Mouse (Mus musculus): Measurements from ENCODE around the gene Nt5c3b. TPM values are rescaled to one million over a fixed set of nuclear protein-coding genes. Genes with fewer than 3 reads are reported as not detected.

The Nt5c3b gene
- polyA plus RNA-seq, 1 experiment from 2014 or later: 127 TPM

- no peak overlapping the region for H3K9ac ChIP-seq (ENCODE audit: low read depth, low read length)
- H3K27me3 ChIP-seq (replicated peaks; ENCODE audit: control insufficient read depth, insufficient read depth, low read length): no peaks in the 10 kb centered on the region
- no peak overlapping the region for H3K4me3 ChIP-seq (ENCODE audit: low read length)
- no peak overlapping the region for H3K27ac ChIP-seq (ENCODE audit: low read depth, low read length)
- no peak overlapping the region for H3K4me2 ChIP-seq (ENCODE audit: low read length)
- ATAC-seq: no peak
- no peaks in the 10 kb centered on the region for H3K9me3 ChIP-seq (ENCODE audit: control insufficient read depth, low read length)
- peaks cover 5% of the 10 kb centered on the region; the same call in 1 of the 2 replicates for H3K4me1 ChIP-seq (ENCODE audit: control insufficient read depth, insufficient read depth, low read depth, low read length)
- 79% methylated on average over 5 of the region's 5 CpGs for WGBS
- peaks cover 4% of the 10 kb centered on the region; the same call in 1 of the 2 replicates for H3K36me3 ChIP-seq (ENCODE audit: control insufficient read depth, insufficient read depth, low read length)
Measured at GRCm38 (mm10) chr11:100406995-100407705, 34.5 kb downstream of the Nt5c3b start.

- H3K36me3 ChIP-seq (ENCODE audit: control insufficient read depth, insufficient read depth, low read length): peaks cover 4% of the 10 kb centered on the region; the same call in 1 of the 2 replicates
- no peaks in the 10 kb centered on the region for H3K27me3 ChIP-seq (replicated peaks; ENCODE audit: control insufficient read depth, insufficient read depth, low read length)
- H3K9ac ChIP-seq (ENCODE audit: low read depth, low read length): no peak overlapping the region
- no peak overlapping the region for H3K27ac ChIP-seq (ENCODE audit: low read depth, low read length)
- H3K9me3 ChIP-seq (ENCODE audit: control insufficient read depth, low read length): no peaks in the 10 kb centered on the region
- ATAC-seq: no peak
- H3K4me2 ChIP-seq (ENCODE audit: low read length): no peak overlapping the region
- no peak overlapping the region for H3K4me3 ChIP-seq (ENCODE audit: low read length)
- H3K4me1 ChIP-seq (ENCODE audit: control insufficient read depth, insufficient read depth, low read depth, low read length): no peaks in the 10 kb centered on the region
- WGBS: 82% methylated on average over 8 of the region's 8 CpGs
Measured at GRCm38 (mm10) chr11:100406273-100406672, 35.3 kb downstream of the Nt5c3b start.

DNA sequence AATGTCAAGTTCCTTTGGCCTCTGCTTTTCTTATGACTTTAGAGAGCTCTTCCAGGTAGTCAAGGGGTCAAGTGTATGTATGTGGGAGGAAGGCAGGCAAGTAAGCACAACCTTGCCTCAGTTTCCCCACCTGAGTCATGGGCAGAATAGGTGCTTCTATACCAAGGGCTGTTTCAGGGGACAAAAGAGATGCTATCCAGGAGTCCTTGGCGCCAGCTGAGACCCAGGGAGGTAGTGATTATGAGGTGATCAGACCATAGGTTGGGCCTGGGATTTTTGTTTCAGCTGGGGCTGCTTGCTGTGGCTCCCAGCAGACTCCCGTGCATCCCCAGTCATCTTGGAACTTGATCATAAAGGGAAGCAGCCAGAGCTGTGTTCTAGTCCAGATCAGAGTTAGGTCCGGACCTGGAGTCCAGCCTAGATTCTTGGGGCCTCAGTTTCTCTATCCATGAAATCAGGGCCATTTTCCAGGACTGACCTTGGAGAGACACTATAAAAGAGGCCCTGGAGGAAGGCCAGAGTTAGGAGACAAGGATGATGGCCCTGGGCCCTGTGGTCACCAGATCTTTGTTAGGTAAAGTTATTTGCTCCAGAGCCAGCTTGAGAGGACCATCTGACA, 37.0 kb downstream of the Nt5c3b start:
- H3K36me3 ChIP-seq (ENCODE audit: control insufficient read depth, insufficient read depth, low read length): peaks cover 4% of the 10 kb centered on the region; the same call in 1 of the 2 replicates
- ATAC-seq: no peak
- H3K4me3 ChIP-seq (ENCODE audit: low read length): no peak overlapping the region
- H3K9ac ChIP-seq (ENCODE audit: low read depth, low read length): no peak overlapping the region
- WGBS: 90% methylated on average over 3 of the region's 3 CpGs
- no peaks in the 10 kb centered on the region for H3K9me3 ChIP-seq (ENCODE audit: control insufficient read depth, low read length)
- no peaks in the 10 kb centered on the region for H3K27me3 ChIP-seq (replicated peaks; ENCODE audit: control insufficient read depth, insufficient read depth, low read length)
- no peaks in the 10 kb centered on the region for H3K4me1 ChIP-seq (ENCODE audit: control insufficient read depth, insufficient read depth, low read depth, low read length)
- no peak overlapping the region for H3K4me2 ChIP-seq (ENCODE audit: low read length)
- no peak overlapping the region for H3K27ac ChIP-seq (ENCODE audit: low read depth, low read length)

GRCm38 (mm10) chr11:100403445-100404134, 38.0 kb downstream of the Nt5c3b start:
- no peak overlapping the region for H3K4me3 ChIP-seq (ENCODE audit: low read length)
- 72% methylated on average over 10 of the region's 10 CpGs for WGBS
- no peak overlapping the region for H3K27ac ChIP-seq (ENCODE audit: low read depth, low read length)
- no peaks in the 10 kb centered on the region for H3K4me1 ChIP-seq (ENCODE audit: control insufficient read depth, insufficient read depth, low read depth, low read length)
- H3K36me3 ChIP-seq (ENCODE audit: control insufficient read depth, insufficient read depth, low read length): no peaks in the 10 kb centered on the region; the same call in 1 of the 2 replicates
- H3K9ac ChIP-seq (ENCODE audit: low read depth, low read length): no peak overlapping the region
- H3K27me3 ChIP-seq (replicated peaks; ENCODE audit: control insufficient read depth, insufficient read depth, low read length): no peaks in the 10 kb centered on the region
- ATAC-seq: no peak
- no peaks in the 10 kb centered on the region for H3K9me3 ChIP-seq (ENCODE audit: control insufficient read depth, low read length)
- no peak overlapping the region for H3K4me2 ChIP-seq (ENCODE audit: low read length)

DNA sequence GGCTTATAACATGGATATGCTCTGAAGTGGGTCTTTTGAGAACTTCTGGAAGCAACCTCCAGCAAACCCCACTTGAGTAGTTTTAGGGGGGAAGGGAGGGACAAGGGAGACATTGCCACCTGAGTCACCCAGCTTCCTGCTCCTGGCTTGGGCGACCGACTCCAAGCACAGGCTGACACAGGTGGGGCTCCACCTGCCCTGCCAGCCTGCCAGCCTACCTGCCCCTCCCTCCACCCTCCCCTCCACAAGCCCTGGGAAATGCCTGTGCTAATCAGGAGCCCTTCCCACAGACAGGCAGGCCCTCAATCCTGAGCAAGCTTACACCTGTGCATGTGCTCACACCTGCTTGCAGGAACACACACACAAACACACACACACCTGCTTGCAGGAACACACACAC, 38.9 kb downstream of the Nt5c3b start:
- WGBS: 83% methylated on average over 2 of the region's 2 CpGs
- no peaks in the 10 kb centered on the region for H3K36me3 ChIP-seq (ENCODE audit: control insufficient read depth, insufficient read depth, low read length)

GRCm38 (mm10) chr11:100402240-100402639, 39.4 kb downstream of the Nt5c3b start:
- Histone ChIP-seq H3K9ac (ENCODE audit: low read depth, low read length) (no peak overlapping the region), H3K4me1 (ENCODE audit: control insufficient read depth, insufficient read depth, low read depth, low read length) (peaks cover 2% of the 10 kb centered on the region; the same call in 1 of the 2 replicates), H3K9me3 (ENCODE audit: control insufficient read depth, low read length) (no peaks in the 10 kb centered on the region), H3K4me3 (ENCODE audit: low read length) (no peak overlapping the region), H3K27ac (ENCODE audit: low read depth, low read length) (no peak overlapping the region), H3K36me3 (ENCODE audit: control insufficient read depth, insufficient read depth, low read length) (no peaks in the 10 kb centered on the region), H3K27me3 (replicated peaks; ENCODE audit: control insufficient read depth, insufficient read depth, low read length) (no peaks in the 10 kb centered on the region), H3K4me2 (ENCODE audit: low read length) (no peak overlapping the region)
- no peak for ATAC-seq
- 42% methylated on average over 6 of the region's 6 CpGs for WGBS

More for the DNA sequence above, 38.9 kb downstream of the Nt5c3b start:
- Histone ChIP-seq H3K27ac (ENCODE audit: low read depth, low read length) (no peak overlapping the region), H3K9ac (ENCODE audit: low read depth, low read length) (no peak overlapping the region), H3K4me2 (ENCODE audit: low read length) (no peak overlapping the region), H3K4me3 (ENCODE audit: low read length) (no peak overlapping the region), H3K9me3 (ENCODE audit: control insufficient read depth, low read length) (no peaks in the 10 kb centered on the region), H3K4me1 (ENCODE audit: control insufficient read depth, insufficient read depth, low read depth, low read length) (peaks cover 2% of the 10 kb centered on the region; the same call in 1 of the 2 replicates), H3K27me3 (replicated peaks; ENCODE audit: control insufficient read depth, insufficient read depth, low read length) (no peaks in the 10 kb centered on the region)
- ATAC-seq: no peak

DNA sequence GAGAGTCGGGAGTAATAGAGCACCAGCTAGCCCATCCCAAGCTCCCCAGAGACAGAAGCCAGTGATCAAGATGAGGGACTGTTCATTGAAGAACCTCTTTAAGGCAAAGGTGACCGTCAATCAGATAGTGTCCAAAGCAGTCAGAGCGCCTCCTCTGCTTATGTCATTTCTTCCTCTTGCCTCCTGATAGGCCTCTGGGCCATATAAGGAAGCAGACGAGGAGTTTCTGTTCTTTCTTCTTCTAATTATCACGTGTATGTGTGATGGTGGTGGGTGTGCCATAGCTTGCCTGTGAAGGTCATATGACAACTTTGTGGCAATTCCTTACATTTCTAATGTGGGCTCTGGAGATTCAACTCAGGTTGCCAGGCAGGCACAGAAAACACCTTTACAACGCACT, 40.8 kb downstream of the Nt5c3b start:
- no peak for ATAC-seq
- H3K9ac ChIP-seq (ENCODE audit: low read depth, low read length): no peak overlapping the region
- no peaks in the 10 kb centered on the region for H3K36me3 ChIP-seq (ENCODE audit: control insufficient read depth, insufficient read depth, low read length)
- H3K27me3 ChIP-seq (replicated peaks; ENCODE audit: control insufficient read depth, insufficient read depth, low read length): no peaks in the 10 kb centered on the region
- H3K27ac ChIP-seq (ENCODE audit: low read depth, low read length): no peak overlapping the region
- H3K9me3 ChIP-seq (ENCODE audit: control insufficient read depth, low read length): no peaks in the 10 kb centered on the region
- H3K4me2 ChIP-seq (ENCODE audit: low read length): no peak overlapping the region
- no peak overlapping the region for H3K4me3 ChIP-seq (ENCODE audit: low read length)
- peaks cover 10% of the 10 kb centered on the region for H3K4me1 ChIP-seq (ENCODE audit: control insufficient read depth, insufficient read depth, low read depth, low read length)
- 76% methylated on average over 6 of the region's 6 CpGs for WGBS

DNA sequence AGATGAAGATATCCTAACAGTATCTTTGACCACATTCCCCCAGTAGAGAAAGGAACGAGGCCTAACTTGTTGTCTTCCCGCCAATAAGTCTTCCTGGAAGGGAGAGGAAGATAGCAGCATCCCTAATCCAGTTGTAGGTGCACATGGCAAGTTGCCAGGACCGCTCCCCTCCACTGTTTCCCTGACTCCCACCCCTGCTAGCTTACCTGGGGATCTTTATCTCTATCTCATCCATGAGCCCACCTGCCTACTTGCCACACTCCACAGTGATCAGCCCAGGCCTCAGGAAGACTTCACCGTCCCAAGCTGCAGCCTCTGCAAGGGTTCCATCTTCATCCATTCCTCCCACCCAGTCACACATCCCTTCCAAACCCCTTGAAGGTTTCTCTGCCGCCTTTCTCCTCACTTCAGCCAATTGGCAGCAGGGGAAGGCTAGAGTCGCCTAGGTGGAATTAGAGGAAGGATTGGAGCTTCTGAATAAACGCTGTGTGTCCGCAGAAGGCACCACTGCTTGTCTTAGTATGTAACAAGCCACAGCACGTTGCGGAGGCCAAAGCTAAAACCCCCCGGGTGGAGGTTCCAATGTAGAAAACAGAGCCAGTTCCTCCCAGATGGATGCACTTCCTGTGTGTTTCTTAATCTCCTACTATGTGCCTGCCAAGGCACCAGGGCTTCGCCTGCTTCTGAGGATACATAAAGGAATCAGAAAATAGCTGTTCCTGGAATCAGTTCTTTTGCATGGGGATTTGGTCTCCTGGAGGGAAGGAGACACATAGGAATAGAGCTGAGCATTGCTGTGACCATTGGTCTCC, 41.7 kb downstream of the Nt5c3b start:
- Histone ChIP-seq H3K4me1 (ENCODE audit: control insufficient read depth, insufficient read depth, low read depth, low read length) (peaks cover 19% of the 10 kb centered on the region), H3K36me3 (ENCODE audit: control insufficient read depth, insufficient read depth, low read length) (no peaks in the 10 kb centered on the region), H3K4me2 (ENCODE audit: low read length) (no peak overlapping the region), H3K27ac (ENCODE audit: low read depth, low read length) (no peak overlapping the region), H3K4me3 (ENCODE audit: low read length) (no peak overlapping the region), H3K27me3 (replicated peaks; ENCODE audit: control insufficient read depth, insufficient read depth, low read length) (no peaks in the 10 kb centered on the region), H3K9ac (ENCODE audit: low read depth, low read length) (no peak overlapping the region), H3K9me3 (ENCODE audit: control insufficient read depth, low read length) (no peaks in the 10 kb centered on the region)
- no peak for ATAC-seq
- WGBS: 76% methylated on average over 12 of the region's 12 CpGs

All from hindbrain, embryonic 16.5 days (tissue).